Mouse (Mus musculus): ENCODE results near the gene H2-K1. TPM values are rescaled to one million over a fixed set of nuclear protein-coding genes. Genes with fewer than 3 reads are reported as not detected.

H2-K1 gene
- polyA plus RNA-seq, 1 experiment = 5,070 TPM

- no peak for DNase-seq (ENCODE audit: low read depth in 1 of 2, low spot score in 2 of 2)
- WGBS = 79% methylated on average over 3 of the region's 3 CpGs
- H3K4me3 ChIP-seq (ENCODE audit: extremely low read depth, insufficient read depth, insufficient read length) = no peak overlapping the region
Observed at GRCm38 (mm10) chr17:33973572-33973971, 26.6 kb downstream of the H2-K1 start.

GRCm38 (mm10) chr17:33972691-33973090, 27.5 kb downstream of the H2-K1 start:
- 21% methylated on average over 1 of the region's 1 CpGs for WGBS
- H3K4me1 ChIP-seq (ENCODE audit: control insufficient read depth, insufficient read depth, insufficient read length) = peaks cover 2% of the 10 kb centered on the region
- no peak for DNase-seq (ENCODE audit: low read depth in 1 of 2, low spot score in 2 of 2)
- peaks cover 5% of the 10 kb centered on the region; the same call in 1 of the 2 replicates for H3K36me3 ChIP-seq (ENCODE audit: control insufficient read depth, insufficient read depth, low read length)
- H3K27me3 ChIP-seq (ENCODE audit: control insufficient read depth, insufficient read depth, low read length) = no peaks in the 10 kb centered on the region
- TF ChIP-seq POLR2A (IDR thresholded peaks at IDR 0.05; ENCODE audit: low read depth, low read length) (no peak), CTCF (IDR thresholded peaks at IDR 0.05; ENCODE audit: extremely low read depth, insufficient read depth, insufficient read length, insufficient replicate concordance) (no peak)
- H3K4me3 ChIP-seq (ENCODE audit: extremely low read depth, insufficient read depth, insufficient read length) = no peak overlapping the region
- no peak overlapping the region for H3K27ac ChIP-seq (ENCODE audit: insufficient read depth, low read length)

More at GRCm38 (mm10) chr17:33973572-33973971, 26.6 kb downstream of the H2-K1 start:
- no peaks in the 10 kb centered on the region for H3K27me3 ChIP-seq (ENCODE audit: control insufficient read depth, insufficient read depth, low read length)
- H3K4me1 ChIP-seq (ENCODE audit: control insufficient read depth, insufficient read depth, insufficient read length) = peaks cover 2% of the 10 kb centered on the region
- H3K27ac ChIP-seq (ENCODE audit: insufficient read depth, low read length) = no peak overlapping the region
- TF ChIP-seq POLR2A (IDR thresholded peaks at IDR 0.05; ENCODE audit: low read depth, low read length) (no peak), CTCF (IDR thresholded peaks at IDR 0.05; ENCODE audit: extremely low read depth, insufficient read depth, insufficient read length, insufficient replicate concordance) (no peak)
- peaks cover 5% of the 10 kb centered on the region; the same call in 1 of the 2 replicates for H3K36me3 ChIP-seq (ENCODE audit: control insufficient read depth, insufficient read depth, low read length)

GRCm38 (mm10) chr17:33969394-33969793, 30.8 kb downstream of the H2-K1 start:
- TF ChIP-seq CTCF (IDR thresholded peaks at IDR 0.05; ENCODE audit: extremely low read depth, insufficient read depth, insufficient read length, insufficient replicate concordance) (no peak), POLR2A (IDR thresholded peaks at IDR 0.05; ENCODE audit: low read depth, low read length) (no peak)
- H3K4me3 ChIP-seq (ENCODE audit: extremely low read depth, insufficient read depth, insufficient read length) = no peak overlapping the region

GRCm38 (mm10) chr17:33968927-33969326, 31.2 kb downstream of the H2-K1 start:
- WGBS = 32% methylated on average over 5 of the region's 5 CpGs
- TF ChIP-seq CTCF (IDR thresholded peaks at IDR 0.05; ENCODE audit: extremely low read depth, insufficient read depth, insufficient read length, insufficient replicate concordance) = peak; percentile 16; the same call in 1 of the 2 replicates
- TF ChIP-seq POLR2A (IDR thresholded peaks at IDR 0.05; ENCODE audit: low read depth, low read length) = no peak
- DNase-seq (ENCODE audit: low read depth in 1 of 2, low spot score in 2 of 2) = peak in 1 of 2 experiments; percentile 72
- Histone ChIP-seq H3K36me3 (ENCODE audit: control insufficient read depth, insufficient read depth, low read length) (peaks cover 9% of the 10 kb centered on the region), H3K4me1 (ENCODE audit: control insufficient read depth, insufficient read depth, insufficient read length) (no peaks in the 10 kb centered on the region), H3K27me3 (ENCODE audit: control insufficient read depth, insufficient read depth, low read length) (no peaks in the 10 kb centered on the region), H3K4me3 (ENCODE audit: extremely low read depth, insufficient read depth, insufficient read length) (no peak overlapping the region), H3K27ac (ENCODE audit: insufficient read depth, low read length) (no peak overlapping the region)

More at GRCm38 (mm10) chr17:33969394-33969793, 30.8 kb downstream of the H2-K1 start:
- no peak overlapping the region for H3K27ac ChIP-seq (ENCODE audit: insufficient read depth, low read length)
- H3K36me3 ChIP-seq (ENCODE audit: control insufficient read depth, insufficient read depth, low read length) = peaks cover 9% of the 10 kb centered on the region
- WGBS = 87% methylated on average over 4 of the region's 4 CpGs
- no peak for DNase-seq (ENCODE audit: low read depth in 1 of 2, low spot score in 2 of 2)
- H3K27me3 ChIP-seq (ENCODE audit: control insufficient read depth, insufficient read depth, low read length) = no peaks in the 10 kb centered on the region
- H3K4me1 ChIP-seq (ENCODE audit: control insufficient read depth, insufficient read depth, insufficient read length) = no peaks in the 10 kb centered on the region

- DNase-seq (ENCODE audit: low read depth in 1 of 2, low spot score in 2 of 2) = peak; percentile 69 to 73
- TF ChIP-seq POLR2A (IDR thresholded peaks at IDR 0.05; ENCODE audit: low read depth, low read length) = no peak
- peak; percentile 93 for TF ChIP-seq CTCF (IDR thresholded peaks at IDR 0.05; ENCODE audit: extremely low read depth, insufficient read depth, insufficient read length, insufficient replicate concordance)
- no peak overlapping the region for H3K4me3 ChIP-seq (ENCODE audit: extremely low read depth, insufficient read depth, insufficient read length)
- no peaks in the 10 kb centered on the region for H3K27me3 ChIP-seq (ENCODE audit: control insufficient read depth, insufficient read depth, low read length)
- H3K4me1 ChIP-seq (ENCODE audit: control insufficient read depth, insufficient read depth, insufficient read length) = no peaks in the 10 kb centered on the region
- no peak overlapping the region for H3K27ac ChIP-seq (ENCODE audit: insufficient read depth, low read length)
- WGBS = 2% methylated on average over 9 of the region's 9 CpGs
- peaks cover 8% of the 10 kb centered on the region for H3K36me3 ChIP-seq (ENCODE audit: control insufficient read depth, insufficient read depth, low read length)
Observed at GRCm38 (mm10) chr17:33968489-33968888, 31.7 kb downstream of the H2-K1 start.

- DNase-seq (ENCODE audit: low read depth in 1 of 2, low spot score in 2 of 2) = no peak
- no peak overlapping the region for H3K27ac ChIP-seq (ENCODE audit: insufficient read depth, low read length)
- 93% methylated on average over 16 of the region's 16 CpGs for WGBS
Observed at GRCm38 (mm10) chr17:33965846-33966550, 34.1 kb downstream of the H2-K1 start.

More at GRCm38 (mm10) chr17:33965846-33966550, 34.1 kb downstream of the H2-K1 start:
- TF ChIP-seq CTCF (IDR thresholded peaks at IDR 0.05; ENCODE audit: extremely low read depth, insufficient read depth, insufficient read length, insufficient replicate concordance) (no peak), POLR2A (IDR thresholded peaks at IDR 0.05; ENCODE audit: low read depth, low read length) (no peak)
- H3K4me3 ChIP-seq (ENCODE audit: extremely low read depth, insufficient read depth, insufficient read length) = no peak overlapping the region
- H3K4me1 ChIP-seq (ENCODE audit: control insufficient read depth, insufficient read depth, insufficient read length) = no peaks in the 10 kb centered on the region
- H3K27me3 ChIP-seq (ENCODE audit: control insufficient read depth, insufficient read depth, low read length) = no peaks in the 10 kb centered on the region
- H3K36me3 ChIP-seq (ENCODE audit: control insufficient read depth, insufficient read depth, low read length) = peaks cover 22% of the 10 kb centered on the region

Measured in spleen, adult 2 months (tissue).